Mouse (Mus musculus): ENCODE data around the gene Gm26620.

DNA sequence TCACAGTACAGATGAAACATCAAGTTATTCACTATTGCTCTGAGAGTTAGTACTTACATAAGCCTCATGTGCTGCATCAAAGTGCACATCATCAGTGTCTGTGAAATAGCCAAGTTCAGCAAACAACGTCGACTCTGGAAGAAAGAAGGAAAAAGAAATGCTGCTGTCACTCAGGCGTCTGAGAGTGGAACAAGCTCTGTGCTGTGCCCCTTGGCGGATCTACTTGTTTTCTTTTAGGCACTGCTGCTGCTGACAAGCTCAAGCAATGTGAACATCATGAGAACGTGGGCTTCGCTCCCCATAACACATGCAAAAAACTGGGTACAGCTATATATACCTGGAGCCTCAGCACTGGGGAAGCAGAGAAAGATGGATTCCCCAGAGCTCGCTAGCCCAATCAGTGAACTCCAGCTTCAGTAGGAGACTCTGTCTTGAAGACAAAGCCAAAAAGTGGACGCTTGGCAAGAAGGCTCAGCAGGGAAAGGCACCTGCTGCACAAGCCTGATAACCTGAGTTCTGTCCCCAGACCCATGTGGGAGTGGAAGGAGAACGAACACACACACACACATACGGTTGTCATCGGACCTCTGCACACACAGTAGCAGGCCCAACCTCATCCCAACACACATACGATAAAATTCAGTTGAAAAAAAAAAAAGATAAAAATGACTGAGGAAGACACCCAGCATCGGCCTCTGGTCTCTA lies 29.7 kb upstream of the Gm26620 start:
- TF ChIP-seq ZNF384 (IDR thresholded peaks at IDR 0.05; ENCODE audit: low read depth, low read length) (no peak), CTCF (conservative IDR thresholded peaks at IDR 0.05 in 1 of 2, IDR thresholded peaks at IDR 0.05 in 1 of 2; ENCODE audit: low read depth in 2 of 2, low read length in 2 of 2) (no peak), CHD2 (IDR thresholded peaks at IDR 0.05; ENCODE audit: low read length) (no peak), GABPA (IDR thresholded peaks at IDR 0.05; ENCODE audit: insufficient replicate concordance, low read depth, low read length) (no peak)

All from CH12.LX (cell line).